Mouse (Mus musculus): ENCODE measurements at regions not wholly inside any gene's neighbourhood (a gene's known extent, or its start where the extent isn't known, plus 50 kb on each side); places are given as distances from the start of the nearest gene placed in this dataset.
"Not testable (repeated sequence)": the region's sequence is repeated elsewhere in the genome, so short reads cannot be mapped to it uniquely, and the experiment has no call there.

GRCm38 (mm10) chr6:117715056-117715777 is 125.8 kb upstream of the Zfp637 start:
- in situ Hi-C loops (cut with MboI; ENCODE audit: unreplicated experiment in 2 of 2): no loop called here

GRCm38 (mm10) chr6:117716422-117716821 is 124.6 kb upstream of the Zfp637 start:
- in situ Hi-C loops (cut with MboI; ENCODE audit: unreplicated experiment in 2 of 2): not testable (repeated sequence)

GRCm38 (mm10) chr6:117752338-117752737 is 88.6 kb upstream of the Zfp637 start:
- in situ Hi-C loops (cut with MboI; ENCODE audit: unreplicated experiment in 2 of 2): not testable (repeated sequence)

- in situ Hi-C loops (cut with MboI; ENCODE audit: unreplicated experiment in 2 of 2): not testable (repeated sequence)
Measured at GRCm38 (mm10) chr6:117755682-117756081, 85.3 kb upstream of the Zfp637 start.

GRCm38 (mm10) chr6:117756176-117756575 is 84.8 kb upstream of the Zfp637 start:
- in situ Hi-C loops (cut with MboI; ENCODE audit: unreplicated experiment in 2 of 2): no loop called here

- in situ Hi-C loops (cut with MboI; ENCODE audit: unreplicated experiment in 2 of 2): not testable (repeated sequence)
Measured at GRCm38 (mm10) chr6:117758516-117758915, 82.5 kb upstream of the Zfp637 start.

GRCm38 (mm10) chr6:117771506-117771905 is 69.5 kb upstream of the Zfp637 start:
- in situ Hi-C loops (cut with MboI; ENCODE audit: unreplicated experiment in 2 of 2): no loop called here

GRCm38 (mm10) chr6:117772396-117772795 is 68.6 kb upstream of the Zfp637 start:
- in situ Hi-C loops (cut with MboI; ENCODE audit: unreplicated experiment in 2 of 2): no loop called here

GRCm38 (mm10) chr6:117775304-117776050 is 65.5 kb upstream of the Zfp637 start:
- in situ Hi-C loops (cut with MboI; ENCODE audit: unreplicated experiment in 2 of 2): no loop called here

GRCm38 (mm10) chr6:117778027-117778426 is 63.0 kb upstream of the Zfp637 start:
- in situ Hi-C loops (cut with MboI; ENCODE audit: unreplicated experiment in 2 of 2): no loop called here

GRCm38 (mm10) chr6:117778481-117778880 is 62.5 kb upstream of the Zfp637 start:
- in situ Hi-C loops (cut with MboI; ENCODE audit: unreplicated experiment in 2 of 2): no loop called here

- in situ Hi-C loops (cut with MboI; ENCODE audit: unreplicated experiment in 2 of 2): no loop called here
Measured at GRCm38 (mm10) chr6:117779020-117779419, 62.0 kb upstream of the Zfp637 start.

- in situ Hi-C loops (cut with MboI; ENCODE audit: unreplicated experiment in 2 of 2): no loop called here
Measured at GRCm38 (mm10) chr6:117788580-117789540, 52.1 kb upstream of the Zfp637 start.

- in situ Hi-C loops (cut with MboI; ENCODE audit: unreplicated experiment in 2 of 2): no loop called here
Measured at GRCm38 (mm10) chr6:117790581-117790980, 50.4 kb upstream of the Zfp637 start.

Measured in v-Abl transformed pro-B cells (cell line).